Mouse (Mus musculus) neural tube, embryonic 10.5 days (tissue): Measurements from ENCODE around the gene Tmpo.

Source experiments
- DNase-seq: peaks from one replicate; pipeline ENCODE4 v3.0.0-alpha.2; 2017; ENCODE audit warnings: low spot score; ENCODE audit errors: extremely low spot score

Tmpo gene

DNA sequence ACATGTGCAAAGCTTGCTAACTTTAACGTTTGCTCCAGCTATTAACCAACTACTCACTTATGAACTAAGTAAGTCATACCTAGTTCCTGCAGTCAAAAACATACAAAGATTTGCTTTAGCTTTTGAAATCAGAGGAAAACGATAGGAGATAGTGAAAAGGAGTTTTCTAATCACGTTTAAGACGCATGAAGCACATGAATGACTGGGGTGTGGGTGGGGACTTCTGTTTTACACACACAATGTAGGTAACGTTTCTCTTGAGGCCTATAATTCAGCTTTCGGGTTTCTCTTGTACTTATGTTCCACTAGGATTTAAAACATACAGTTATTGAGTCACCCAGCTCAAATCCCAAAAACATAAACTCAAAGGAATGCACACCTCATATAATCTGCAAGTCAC, 58.5 kb downstream of the Tmpo start:
- DNase-seq, result no peak

- DNase-seq, result no peak
Measured at GRCm38 (mm10) chr10:91116958-91117357, 64.2 kb downstream of the Tmpo start.

- no peak for DNase-seq
Measured at GRCm38 (mm10) chr10:91109841-91110240, 71.3 kb downstream of the Tmpo start.

DNA sequence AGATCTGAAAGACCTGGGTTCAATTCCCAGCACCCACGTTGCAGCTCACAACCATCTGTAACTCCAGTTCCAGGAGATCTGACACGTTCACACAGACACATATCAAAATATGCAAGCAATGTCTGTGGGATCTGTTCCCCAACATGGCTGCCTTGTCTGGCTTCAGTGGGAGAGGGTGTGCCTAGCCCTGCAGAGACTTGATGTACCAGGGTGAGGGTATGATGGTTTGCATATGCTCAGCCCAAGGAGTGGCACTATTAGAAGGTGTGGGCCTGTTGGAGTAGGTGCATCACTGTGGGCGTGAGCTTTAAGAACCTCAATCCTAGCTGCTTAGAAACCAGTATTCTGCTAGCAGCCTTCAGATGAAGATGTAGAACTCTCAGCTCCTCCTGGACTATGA, 75.1 kb downstream of the Tmpo start:
- DNase-seq, result no peak

GRCm38 (mm10) chr10:91102799-91103590, 78.1 kb downstream of the Tmpo start:
- no peak for DNase-seq

DNA sequence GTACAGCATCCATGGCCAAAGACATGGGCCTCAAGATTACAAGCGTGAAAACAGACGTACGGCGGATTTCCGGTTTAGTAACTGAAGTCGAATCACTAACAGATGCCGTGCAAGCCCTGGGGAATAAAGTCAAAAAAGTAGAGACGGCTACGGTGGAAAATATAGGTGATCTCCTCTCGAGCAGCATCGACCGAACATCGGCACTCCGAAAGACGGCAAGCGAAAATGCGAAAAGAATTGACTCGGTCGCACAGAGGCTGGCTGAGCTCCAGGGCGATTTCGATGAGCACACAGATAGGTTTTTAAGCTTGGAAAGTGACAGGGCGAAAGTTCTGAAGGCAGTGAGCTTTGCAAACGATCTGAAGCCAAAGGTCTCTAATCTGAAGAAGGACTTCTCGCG, 79.2 kb downstream of the Tmpo start:
- no peak for DNase-seq

DNA sequence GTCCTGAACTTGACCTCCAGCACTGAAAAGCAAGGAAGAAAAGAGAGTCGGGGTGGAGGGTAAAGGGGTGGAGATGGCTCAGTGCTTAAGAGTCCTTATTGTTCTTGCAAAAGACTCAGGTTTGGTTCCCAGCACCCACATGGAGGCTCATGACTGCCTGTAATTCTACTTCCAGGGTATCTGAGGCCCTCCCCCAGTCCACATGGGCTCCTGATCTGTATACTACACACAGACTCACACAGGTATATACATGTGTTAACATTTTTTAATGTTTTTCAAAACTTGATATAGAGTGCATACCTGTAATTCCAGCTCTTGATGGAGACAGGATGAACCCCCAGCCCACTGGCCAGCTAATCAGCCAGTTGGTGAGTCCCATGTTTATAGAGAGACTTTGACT, 81.0 kb downstream of the Tmpo start:
- DNase-seq, result no peak

- no peak for DNase-seq
Measured at GRCm38 (mm10) chr10:91098056-91098455, 83.1 kb downstream of the Tmpo start.
